Mouse (Mus musculus) E14TG2a.4 (cell line): ENCODE measurements around the gene Jph3.

Source experiments
- CTCF ChIP-seq: conservative IDR thresholded peaks from 2 replicates; pipeline ENCODE4 v1.5.1; 2014; ENCODE audit warnings: low read length
- NANOG ChIP-seq: IDR thresholded peaks from 2 replicates; pipeline ENCODE4 v1.6.1; 2014; ENCODE audit warnings: borderline replicate concordance, low read length, mixed read lengths
- POU5F1 ChIP-seq: IDR thresholded peaks from 2 replicates; pipeline ENCODE4 v1.6.1; 2014; ENCODE audit warnings: low read length, borderline replicate concordance

DNA sequence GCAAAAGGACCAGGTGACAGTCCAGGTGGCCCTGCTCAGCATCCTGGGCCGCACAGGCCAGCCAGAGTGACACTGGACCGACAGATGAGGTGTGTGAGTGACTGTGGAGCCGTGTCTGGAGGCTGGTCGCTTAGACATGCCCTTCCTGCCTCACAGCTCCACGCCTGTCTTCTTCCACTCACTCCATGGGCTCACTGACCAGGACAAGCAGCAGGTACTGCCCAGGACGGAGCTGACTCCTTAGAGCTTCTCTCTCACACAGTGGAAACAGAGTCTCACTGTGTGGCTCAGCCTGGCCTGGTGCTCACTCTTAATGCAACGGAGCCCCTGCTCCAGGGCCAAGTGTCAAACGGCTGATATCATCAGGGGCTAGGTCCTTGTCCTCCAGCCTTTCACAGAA lies 66.0 kb downstream of the Jph3 start:
- TF ChIP-seq CTCF (no peak), POU5F1 (no peak), NANOG (no peak)
